Mouse (Mus musculus) cerebellum, postnatal 14 days (tissue): ENCODE measurements around the gene Ppa2.

Experiments
- DNase-seq, 2 experiments: peaks; one replicate each; pipeline ENCODE4 v3.0.0; 2021; ENCODE audit warnings: mixed read lengths in 2 of 2

Gene Ppa2

DNA sequence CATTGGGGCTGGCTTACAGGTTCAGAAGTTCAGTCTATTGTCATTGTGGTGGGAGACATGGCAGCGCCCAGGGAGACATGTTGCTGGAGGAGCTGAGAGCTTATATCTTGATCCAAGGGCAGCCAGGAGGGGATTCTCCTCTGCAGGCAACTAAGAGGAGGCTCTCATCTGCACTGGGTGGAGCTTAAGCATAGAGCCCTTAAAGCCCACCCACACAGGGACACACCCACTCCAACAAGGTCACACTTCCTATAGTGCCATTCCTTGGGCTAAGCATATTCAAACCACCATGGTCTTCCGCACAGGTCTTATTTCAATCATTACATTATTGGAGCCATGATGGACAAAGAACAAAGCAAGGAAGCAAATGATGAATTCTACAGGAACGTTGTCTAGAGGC lies 95.7 kb downstream of the Ppa2 start:
- DNase-seq = no peak

DNA sequence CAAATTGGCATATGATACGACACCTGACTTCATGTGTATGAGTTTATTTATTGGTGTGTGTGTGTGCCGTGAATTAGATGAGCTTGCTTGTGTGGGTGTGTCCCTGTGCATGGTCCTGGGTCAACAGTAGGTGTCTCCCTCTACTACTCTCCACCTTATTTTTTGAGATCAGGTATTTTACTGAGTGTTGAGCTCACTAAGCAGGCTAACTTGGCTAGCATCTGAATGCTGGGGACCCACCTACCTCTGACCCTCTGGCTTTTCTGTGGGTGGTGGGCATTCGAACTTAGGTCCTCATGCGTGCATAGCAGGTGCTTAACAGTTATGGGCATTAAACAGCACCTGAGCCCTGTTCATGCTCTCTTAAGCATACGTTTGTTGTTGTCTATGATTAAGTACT lies 96.3 kb downstream of the Ppa2 start:
- DNase-seq = no peak

DNA sequence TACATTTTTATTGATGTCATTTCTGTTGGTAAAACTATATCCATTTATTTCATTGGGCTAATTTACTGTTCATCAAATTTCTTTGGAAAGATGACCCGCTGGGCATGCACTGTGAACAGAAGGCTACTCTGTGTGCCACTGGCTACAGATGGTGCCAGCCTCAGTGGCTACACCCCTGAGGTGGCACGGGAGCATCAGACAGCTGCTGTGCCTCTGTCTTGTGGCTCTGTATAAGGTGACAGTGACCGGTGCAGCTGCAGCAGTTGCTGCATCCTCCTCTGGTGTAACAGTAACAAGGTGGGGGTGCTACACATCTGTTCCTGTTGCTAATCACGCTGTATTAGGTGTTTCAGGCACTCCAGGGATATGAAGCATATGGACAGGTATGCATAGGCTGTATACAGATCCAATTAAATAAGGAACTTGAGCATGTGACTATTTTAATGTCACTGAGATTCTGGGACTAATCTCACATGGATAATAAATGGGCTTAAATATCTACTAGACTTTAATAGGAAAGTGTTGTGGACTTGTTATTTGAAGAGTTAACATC lies 101.3 kb downstream of the Ppa2 start:
- peak in 1 of 2 experiments; percentile 1 for DNase-seq

GRCm38 (mm10) chr3:133411768-133412167 lies 101.9 kb downstream of the Ppa2 start:
- DNase-seq = no peak

- DNase-seq = no peak
Observed at GRCm38 (mm10) chr3:133414747-133415146, 104.8 kb downstream of the Ppa2 start.

- DNase-seq = no peak
Observed at GRCm38 (mm10) chr3:133423073-133423472, 113.2 kb downstream of the Ppa2 start.
